ENCODE assay signal across 9 mouse cellular contexts in genomic region chr19:37263943-37264897, GRCm38 (mm10). TPM values are rescaled to one million over a fixed set of nuclear protein-coding genes. Genes with fewer than 3 reads are reported as not detected.
DNase-seq lines count a peak whose midpoint lies in the region; ATAC-seq and TF ChIP-seq lines count a peak whose summit lies in the region.
"Had no signal": no experiment of that assay in that cellular context is flagged by ENCODE, and none has a peak within 500 bp of the region (broad histone marks: within the 10 kb centered on the region; RNA-seq: fewer than 3 reads in every experiment).

No protein-coding gene starts in this region.

- no peak for TF ChIP-seq EP300 in heart, postnatal 0 days (IDR thresholded peaks at IDR 0.05; ENCODE audit: low read depth)

- no peak for TF ChIP-seq CTCF in heart, postnatal 0 days (IDR thresholded peaks at IDR 0.05; ENCODE audit: low read depth)

- 0 out of 2 replicates have a peak overlapping the region, but pooled peaks have one; percentile 7 for H3K4me2 ChIP-seq in forebrain, embryonic 13.5 days
- H3K4me2 ChIP-seq in heart, postnatal 0 days (ENCODE audit: low read depth, low read length) = peak overlapping the region; percentile 37

- H3K27me3 ChIP-seq in forebrain, embryonic 13.5 days = no peaks in the 10 kb centered on the region
- no peaks in the 10 kb centered on the region for H3K27me3 ChIP-seq in forebrain, embryonic 10.5 days (ENCODE audit: poor library complexity, severe bottlenecking)
- H3K27me3 ChIP-seq in heart, postnatal 0 days (ENCODE audit: control insufficient read depth, insufficient read depth, low read length) = no peaks in the 10 kb centered on the region
- H3K27me3 ChIP-seq: CH12.LX had no signal

- no peak for ATAC-seq in forebrain, embryonic 13.5 days
- peak; percentile 38; the same call in 1 of the 2 replicates for ATAC-seq in heart, postnatal 0 days (ENCODE audit: insufficient read depth, low read depth)

- no peaks in the 10 kb centered on the region for H3K9me3 ChIP-seq in forebrain, embryonic 13.5 days (replicated peaks)
- no peaks in the 10 kb centered on the region for H3K9me3 ChIP-seq in forebrain, embryonic 10.5 days
- no peaks in the 10 kb centered on the region for H3K9me3 ChIP-seq in heart, postnatal 0 days (replicated peaks; ENCODE audit: control insufficient read depth, low read length)

- H3K4me1 ChIP-seq in forebrain, embryonic 13.5 days = peaks cover 10% of the 10 kb centered on the region; the same call in 1 of the 2 replicates
- peaks cover 16% of the 10 kb centered on the region for H3K4me1 ChIP-seq in forebrain, embryonic 10.5 days
- H3K4me1 ChIP-seq in heart, postnatal 0 days (ENCODE audit: control insufficient read depth, insufficient read depth) = no peaks in the 10 kb centered on the region

- DNase-seq in forebrain, embryonic 10.5 days (ENCODE audit: extremely low spot score, low spot score) = no peak
- DNase-seq in 3134 (ENCODE audit: extremely low read depth, insufficient read length, low spot score) = peak; percentile 82
- peak; percentile 82 for DNase-seq in brain, adult 2 months (ENCODE audit: low read depth, low spot score)
- DNase-seq in heart, postnatal 0 days (ENCODE audit: low spot score) = peak; percentile 60
- peak; percentile 19 to 46 for DNase-seq in layer of hippocampus, postnatal 14 days (ENCODE audit: low spot score in 2 of 2)
- peak; percentile 57 for DNase-seq in testis, postnatal 14 days (ENCODE audit: low spot score)
- DNase-seq in thymus, postnatal 4 days = no peak

- H3K4me3 ChIP-seq in forebrain, embryonic 13.5 days = no peak overlapping the region
- H3K4me3 ChIP-seq in forebrain, embryonic 10.5 days = no peak overlapping the region
- no peak overlapping the region for H3K4me3 ChIP-seq in heart, postnatal 0 days (ENCODE audit: low read depth, low read length)

- peaks cover 12% of the 10 kb centered on the region for H3K36me3 ChIP-seq in forebrain, embryonic 13.5 days (ENCODE audit: poor library complexity, severe bottlenecking)
- H3K36me3 ChIP-seq in forebrain, embryonic 10.5 days (replicated peaks) = peaks cover 10% of the 10 kb centered on the region
- H3K36me3 ChIP-seq in heart, postnatal 0 days (replicated peaks; ENCODE audit: control insufficient read depth, insufficient read depth, low read length) = peaks cover 12% of the 10 kb centered on the region

- H3K27ac ChIP-seq in forebrain, embryonic 13.5 days = no peak overlapping the region
- H3K27ac ChIP-seq in forebrain, embryonic 10.5 days = no peak overlapping the region
- H3K27ac ChIP-seq in heart, postnatal 0 days (ENCODE audit: low read depth) = peak overlapping the region; percentile 31; the same call in 1 of the 2 replicates

- whole genome bisulfite sequencing in forebrain, embryonic 13.5 days = 51% methylated on average over 23 of the region's 23 CpGs
- 73% methylated on average over 23 of the region's 23 CpGs for WGBS in forebrain, embryonic 10.5 days
- WGBS in heart, postnatal 0 days = 45% methylated on average over 23 of the region's 23 CpGs

- H3K9ac ChIP-seq in forebrain, embryonic 13.5 days = no peak overlapping the region
- no peak overlapping the region for H3K9ac ChIP-seq in heart, postnatal 0 days (replicated peaks; ENCODE audit: low read depth, low read length)

RNA-seq across cellular contexts. Expression of gene Cpeb3, which starts 55.8 kb away (rescaled TPM):
- polyA plus RNA-seq in forebrain, embryonic 13.5 days (2015; fragmentation: Nextera tagmentation; extraction: Ambion mirVana) = 4.2 and 4.8 TPM in 2 replicates
- polyA plus RNA-seq in forebrain, embryonic 10.5 days (2016; fragmentation: Nextera tagmentation; extraction: Ambion mirVana) = 0.69 and 0.95 TPM in 2 replicates
- total RNA-seq in heart, postnatal 0 days (2014; rRNA removed; ENCODE audit: low replicate concordance) = 19.6 and 21.8 TPM in 2 replicates
- polyA plus RNA-seq in heart, postnatal 0 days (2015; fragmentation: Nextera tagmentation; extraction: Ambion mirVana) = 13.5 and 13.7 TPM in 2 replicates
- total RNA-seq in layer of hippocampus, postnatal 14 days (2021) = 10 to 100 TPM; 59.6 to 61.8 TPM

RNA-seq across cellular contexts. Expression of gene March5, which starts 56.9 kb away (rescaled TPM):
- polyA plus RNA-seq in forebrain, embryonic 13.5 days (2015; fragmentation: Nextera tagmentation; extraction: Ambion mirVana) = 128 and 139 TPM in 2 replicates
- 109 and 112 TPM in 2 replicates for polyA plus RNA-seq in forebrain, embryonic 10.5 days (2016; fragmentation: Nextera tagmentation; extraction: Ambion mirVana)
- 72.7 and 80.9 TPM in 2 replicates for total RNA-seq in heart, postnatal 0 days (2014; rRNA removed; ENCODE audit: low replicate concordance)
- polyA plus RNA-seq in heart, postnatal 0 days (2015; fragmentation: Nextera tagmentation; extraction: Ambion mirVana) = 82.5 and 84.3 TPM in 2 replicates
- 10 to 100 TPM; 83.5 to 84.0 TPM for total RNA-seq in layer of hippocampus, postnatal 14 days (2021)

Comparison
In these comparisons a context has a peak if more than half of its experiments do, and no peak if none do; other contexts are left out.
1. DNase-seq: peak in 3134 (single experiment), brain, adult 2 months (single experiment), heart, postnatal 0 days (single experiment), layer of hippocampus, postnatal 14 days (2 of 2) and testis, postnatal 14 days (single experiment); none in forebrain, embryonic 10.5 days (single experiment) and thymus, postnatal 4 days (single experiment).